Mouse (Mus musculus) layer of hippocampus, adult 9-11 months (tissue): ENCODE data around the gene Gpn2.

ENCODE experiments used
- DNase-seq: peaks from one replicate; pipeline ENCODE4 v3.0.0; 2022

The Gpn2 gene

DNA sequence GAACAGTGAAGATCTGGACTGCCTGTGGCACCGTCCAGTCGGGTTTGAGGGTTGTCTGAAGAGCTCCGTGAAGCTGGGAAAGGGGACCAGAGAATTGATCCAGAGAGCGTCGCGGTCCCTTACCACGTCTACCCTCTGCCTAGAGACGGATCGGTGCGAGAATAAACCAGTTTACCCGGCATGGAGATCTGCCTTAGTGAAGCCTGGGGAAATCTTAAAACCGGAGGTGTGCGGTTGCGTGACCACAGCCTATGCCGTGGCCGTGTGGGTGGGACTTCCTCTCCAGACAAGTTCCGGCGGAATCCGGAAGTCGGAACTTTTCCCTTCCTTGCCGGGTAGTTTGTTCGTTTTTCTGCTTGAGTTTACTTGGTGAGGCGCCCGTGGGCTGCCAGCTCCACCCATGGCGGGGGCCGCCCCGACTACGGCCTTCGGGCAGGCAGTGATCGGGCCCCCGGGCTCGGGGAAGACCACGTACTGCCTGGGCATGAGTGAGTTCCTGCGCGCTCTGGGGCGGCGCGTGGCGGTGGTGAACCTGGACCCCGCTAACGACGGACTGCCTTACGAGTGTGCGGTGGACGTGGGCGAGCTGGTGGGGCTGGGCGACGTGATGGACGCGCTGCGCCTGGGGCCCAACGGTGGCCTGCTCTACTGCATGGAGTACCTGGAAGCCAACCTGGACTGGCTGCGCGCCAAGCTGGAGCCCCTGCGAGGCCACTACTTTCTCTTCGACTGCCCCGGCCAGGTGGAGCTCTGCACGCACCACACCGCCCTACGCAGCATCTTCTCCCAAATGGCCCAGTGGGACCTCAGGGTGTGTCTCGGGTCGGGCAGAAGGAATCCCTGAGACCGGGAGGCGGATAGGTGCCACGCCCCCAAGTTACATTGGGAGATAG is at the start of gene Gpn2:
Gene Gpn2, plus strand, starts transcription at position 304 of the 893 bp plus-strand sequence.
- peak; percentile 88 for DNase-seq

DNA sequence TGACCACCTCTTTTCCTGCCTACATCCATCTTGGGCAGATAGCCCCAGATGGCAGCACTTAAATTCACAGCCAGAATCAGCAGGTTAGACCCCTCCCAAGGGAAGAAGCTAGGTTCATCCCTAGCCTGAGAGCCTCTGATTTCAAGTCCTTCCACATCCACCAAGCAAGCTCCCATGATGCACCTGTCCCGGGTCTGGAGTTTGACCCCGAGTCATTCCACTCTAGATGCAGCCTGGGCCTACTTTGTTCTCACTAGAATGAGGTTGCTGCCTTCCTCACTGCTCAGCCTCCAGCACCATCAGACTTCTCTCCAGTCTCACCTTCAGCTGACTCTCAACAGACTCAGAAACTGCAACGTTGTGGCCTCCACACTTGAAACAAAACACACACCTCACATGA is 48.1 kb upstream of the Gpn2 start:
- no peak for DNase-seq

DNA sequence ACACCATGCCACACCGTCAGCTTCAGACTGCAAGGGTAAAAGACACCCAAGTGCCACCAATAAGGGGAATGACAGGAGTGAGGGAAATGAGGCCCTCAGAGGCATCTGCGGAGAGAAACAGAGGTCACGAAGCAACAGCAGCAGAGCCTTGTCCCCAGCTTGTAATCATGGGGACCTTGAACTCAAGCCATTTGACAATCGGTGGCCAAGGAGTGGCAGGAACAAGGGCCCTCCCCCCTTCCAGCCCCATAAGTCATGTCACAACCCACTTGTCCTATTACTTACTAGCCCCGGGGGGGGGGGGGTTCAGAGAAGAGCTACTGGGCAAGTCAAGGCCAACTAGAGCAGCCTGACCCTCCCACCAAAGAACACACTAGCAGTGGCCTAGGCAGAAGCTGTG is 47.5 kb upstream of the Gpn2 start:
- DNase-seq: no peak

DNA sequence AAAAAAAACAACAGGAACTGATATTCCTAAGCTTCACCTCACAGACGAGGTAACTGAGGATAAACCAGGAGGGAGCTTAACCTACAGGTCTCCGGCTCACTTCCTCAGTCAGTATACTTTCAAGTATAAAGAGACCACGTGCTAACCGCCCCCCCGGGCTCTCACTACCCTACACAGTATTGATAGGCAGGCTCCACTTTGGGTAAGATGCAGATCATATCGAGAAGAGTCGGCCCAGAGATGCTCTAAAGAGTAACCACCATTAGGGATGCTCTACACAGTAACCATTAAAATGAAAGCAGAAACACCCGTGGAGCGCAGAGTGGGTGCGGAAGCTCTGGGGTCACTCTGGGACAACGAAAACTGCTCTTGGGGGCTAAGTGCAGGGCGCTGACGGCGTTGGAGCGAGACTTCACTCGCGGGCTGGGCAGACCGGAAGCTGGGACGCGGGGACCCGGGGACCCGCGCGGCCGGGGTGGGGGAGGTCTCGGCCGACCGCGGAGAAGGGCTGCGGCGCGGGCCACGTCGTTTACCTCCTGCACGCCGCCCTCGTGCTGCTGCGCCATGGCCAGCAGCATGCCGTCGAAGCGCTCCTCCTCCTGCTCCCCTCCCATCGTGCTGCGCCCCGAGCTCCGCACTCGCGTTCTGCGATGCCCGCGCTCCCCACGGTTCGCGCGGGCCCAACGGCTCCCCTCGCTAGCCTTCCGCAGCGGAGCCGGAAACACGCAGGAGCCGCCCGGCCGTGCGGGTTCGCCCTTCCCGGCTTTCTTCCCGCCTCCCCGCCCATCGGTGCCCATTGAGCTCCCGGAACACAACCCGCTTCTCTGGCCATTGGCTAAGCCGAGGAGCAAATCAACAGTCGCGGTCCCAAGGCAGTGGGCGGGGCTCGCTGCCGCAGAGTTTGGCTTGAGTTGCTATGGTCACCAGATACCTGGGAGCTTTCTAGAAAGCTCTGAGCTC is 38.6 kb upstream of the Gpn2 start, which contains the start of gene Nudc:
Gene Nudc, minus strand, starts transcription at position 725 of the 960 bp plus-strand sequence.
- DNase-seq: peak; percentile 95

DNA sequence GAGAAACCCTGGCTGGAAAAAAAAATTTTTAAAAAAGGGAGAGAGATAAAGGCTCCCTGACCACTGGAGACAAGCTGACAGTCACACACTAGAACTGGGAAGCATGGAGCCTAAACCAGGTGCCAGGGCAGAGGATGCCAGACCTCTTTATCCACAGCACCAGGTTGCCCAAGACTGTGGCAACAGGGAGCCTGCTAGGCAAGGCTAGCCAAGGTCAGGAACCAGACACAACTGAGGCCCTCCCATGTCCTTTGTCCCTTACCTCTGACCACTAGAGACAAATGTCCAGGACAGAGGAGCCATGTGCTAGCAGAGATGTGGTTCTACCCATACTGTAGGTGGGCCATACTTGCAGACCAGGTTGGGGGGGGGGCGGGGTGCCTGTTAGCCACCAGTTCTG is 32.1 kb upstream of the Gpn2 start:
- DNase-seq: no peak

DNA sequence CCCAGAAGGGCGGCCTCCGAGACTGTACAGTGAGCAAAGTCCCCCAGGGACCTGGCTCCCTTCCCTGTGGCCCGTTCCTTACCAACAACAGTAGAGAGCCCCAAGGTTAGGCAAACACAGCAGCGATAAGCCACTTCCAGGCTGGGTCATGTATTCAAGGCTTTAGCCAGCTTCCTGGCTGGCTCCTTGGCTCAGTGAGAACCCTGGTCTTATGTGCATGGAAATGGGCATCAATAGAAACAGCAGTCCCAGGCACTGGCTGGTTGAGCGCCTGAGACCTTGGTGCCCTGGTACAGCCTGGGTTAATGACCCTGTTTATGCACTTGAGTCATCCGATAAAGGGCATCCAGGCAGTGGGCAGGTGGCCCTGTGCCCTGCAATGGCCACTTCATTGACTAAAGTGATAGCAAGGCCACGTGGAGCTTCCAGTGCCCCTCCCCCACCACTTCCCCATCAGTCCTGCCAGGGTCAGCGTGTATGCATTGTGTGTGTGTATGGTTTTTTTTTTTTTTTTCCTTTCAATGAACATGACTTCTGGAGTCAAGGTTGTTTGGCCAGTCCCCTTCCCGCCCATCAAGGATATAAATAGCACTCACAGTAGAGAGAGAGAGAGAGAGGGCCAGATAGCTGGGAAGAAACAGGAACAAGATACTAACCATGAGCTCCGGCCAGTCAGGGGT is 31.3 kb upstream of the Gpn2 start, which contains the start of gene Nr0b2:
Gene Nr0b2, plus strand, starts transcription at position 609 of the 680 bp plus-strand sequence.
- DNase-seq: no peak

DNA sequence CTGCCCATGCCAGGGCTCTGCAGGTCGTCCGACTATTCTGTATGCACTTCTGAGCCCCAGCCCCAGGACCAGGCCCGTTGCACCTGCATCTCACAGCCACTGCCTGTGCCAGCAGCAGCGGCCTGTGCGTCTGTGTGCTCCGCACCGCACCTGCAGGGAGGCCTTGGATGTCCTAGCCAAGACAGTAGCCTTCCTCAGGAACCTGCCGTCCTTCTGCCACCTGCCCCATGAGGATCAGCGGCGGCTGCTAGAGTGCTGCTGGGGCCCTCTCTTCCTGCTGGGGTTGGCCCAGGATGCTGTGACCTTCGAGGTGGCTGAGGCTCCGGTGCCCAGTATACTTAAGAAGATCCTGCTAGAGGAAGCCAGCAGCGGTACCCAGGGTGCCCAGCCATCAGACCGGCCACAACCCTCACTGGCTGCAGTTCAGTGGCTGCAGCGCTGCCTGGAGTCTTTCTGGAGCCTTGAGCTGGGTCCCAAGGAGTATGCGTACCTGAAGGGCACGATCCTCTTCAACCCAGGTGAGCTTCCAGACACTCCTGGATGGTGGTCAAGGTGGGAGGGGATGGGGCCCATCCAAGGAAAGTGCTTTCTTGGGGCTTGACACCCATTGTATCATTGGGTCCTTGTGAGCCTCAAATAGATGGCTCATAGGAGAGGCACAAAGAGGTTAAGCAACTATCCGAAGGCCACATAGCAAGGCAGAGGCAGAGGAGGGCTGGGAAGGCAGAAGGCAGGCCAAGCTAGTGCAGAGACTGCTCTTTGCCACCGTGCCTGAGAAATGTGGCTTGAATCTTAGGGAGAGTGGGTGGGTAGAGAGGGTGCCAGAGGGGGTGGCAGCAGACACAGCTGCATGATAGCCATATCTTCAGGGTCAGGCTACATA is 30.5 kb upstream of the Gpn2 start:
- DNase-seq: no peak

DNA sequence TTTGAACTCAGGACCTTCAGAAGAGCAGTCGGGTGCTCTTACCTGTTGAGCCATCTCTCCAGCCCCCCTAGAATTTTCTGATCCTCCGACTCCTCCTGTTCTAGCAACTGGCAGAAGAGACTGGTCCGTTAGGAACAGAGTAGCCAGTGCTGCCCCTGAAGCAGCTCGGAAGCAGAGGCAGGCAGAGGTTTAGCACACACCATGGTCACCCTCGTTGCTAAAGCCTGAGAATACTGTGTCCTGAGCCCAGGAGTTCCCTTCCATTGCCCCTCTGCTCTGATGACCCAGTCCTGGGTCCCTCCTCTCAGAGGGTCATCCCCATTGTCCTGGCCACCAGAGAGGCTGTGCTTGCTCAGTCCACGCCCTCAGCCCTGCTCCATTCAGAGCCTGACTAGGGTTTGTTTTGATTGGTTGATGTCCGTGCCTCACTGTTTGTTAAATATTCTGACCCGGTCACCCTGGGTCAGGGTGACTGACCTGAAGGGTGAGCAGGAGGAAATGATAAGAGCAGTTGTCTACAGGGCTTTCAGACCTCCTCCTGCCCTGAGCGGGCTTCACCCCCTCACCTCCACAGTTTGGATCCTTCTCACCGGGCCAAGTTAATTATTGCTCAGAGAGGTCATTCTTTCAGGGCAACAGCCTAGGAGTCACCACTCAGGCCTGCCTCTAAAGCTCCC is 27.0 kb upstream of the Gpn2 start:
- no peak for DNase-seq

DNA sequence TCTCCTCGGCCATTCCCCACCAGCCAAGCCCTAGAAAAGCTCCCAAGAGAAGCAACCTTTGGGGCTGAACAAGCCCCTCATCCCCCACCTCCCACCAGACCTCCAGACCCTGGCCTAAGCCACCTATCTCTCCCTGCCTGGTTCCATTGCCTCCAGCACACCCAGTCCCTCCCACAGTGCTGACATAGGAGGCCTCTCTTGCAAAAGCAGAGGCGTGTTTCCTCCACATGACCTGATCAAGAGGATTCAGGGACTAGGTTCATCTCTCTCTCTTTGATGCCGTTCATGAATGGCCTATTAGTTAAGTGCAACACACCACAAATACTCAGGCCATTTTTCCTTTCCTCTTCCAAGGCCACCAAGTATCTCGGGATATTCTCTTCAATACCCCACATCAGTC is 24.3 kb upstream of the Gpn2 start:
- DNase-seq: no peak

DNA sequence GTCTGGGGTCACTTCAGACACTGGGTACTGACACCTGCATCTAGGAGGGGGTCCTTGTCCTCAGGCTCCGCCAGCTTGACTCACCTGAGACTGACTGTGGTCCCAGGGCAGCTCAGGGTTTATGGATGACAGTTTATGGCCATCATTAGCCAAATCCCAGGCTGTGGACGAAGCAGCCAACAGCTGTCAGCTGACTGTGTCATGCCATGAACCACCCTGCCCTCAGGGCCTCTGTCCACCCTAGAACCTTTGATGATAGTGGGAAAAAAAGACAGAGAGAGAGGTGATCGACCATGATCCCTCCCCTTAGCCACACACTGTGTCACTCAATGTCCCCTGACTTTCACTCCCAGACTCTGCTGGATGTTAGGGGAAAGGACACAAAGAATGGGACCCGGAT is 22.5 kb upstream of the Gpn2 start:
- no peak for DNase-seq

DNA sequence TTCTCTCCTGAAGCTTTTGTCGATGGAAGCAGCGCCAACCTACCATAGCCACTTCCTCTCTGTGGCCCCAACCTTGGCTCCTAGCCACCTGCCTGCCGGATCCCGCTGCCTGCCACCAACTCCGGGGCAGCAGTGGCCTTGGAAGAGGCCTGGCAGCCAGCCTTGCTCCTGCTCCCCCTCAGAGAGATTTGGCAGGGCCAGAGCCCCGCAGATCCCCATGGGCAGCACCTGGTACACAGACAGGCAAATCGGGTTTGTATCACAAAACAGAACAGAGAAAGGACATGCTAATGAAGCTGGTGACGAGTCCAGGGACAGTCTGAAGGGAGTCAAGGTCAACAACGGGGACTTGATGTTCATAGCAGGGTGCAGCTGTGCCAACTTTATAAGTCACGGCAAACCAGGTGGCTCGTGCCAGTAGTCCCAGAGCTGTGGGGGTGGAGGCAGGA is 21.0 kb upstream of the Gpn2 start:
- no peak for DNase-seq

DNA sequence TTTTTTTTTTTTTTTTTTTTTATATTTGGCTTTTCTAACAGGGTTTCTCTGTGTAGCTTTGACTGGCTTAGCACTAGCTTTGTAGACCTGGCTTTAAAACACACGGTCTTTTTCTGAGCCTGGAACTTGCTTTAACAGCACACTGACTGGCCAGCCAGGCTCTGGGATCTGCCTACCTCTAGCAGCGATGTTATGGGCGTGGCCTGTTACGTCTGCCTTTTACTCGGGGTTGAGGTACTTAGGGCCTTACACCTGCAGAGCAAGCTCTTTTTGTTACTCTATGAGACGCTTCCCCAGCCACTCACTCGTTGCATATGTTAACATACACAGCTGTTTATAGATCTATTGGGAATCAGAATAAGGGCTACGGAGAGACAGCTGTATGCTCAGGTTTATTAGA is 16.9 kb upstream of the Gpn2 start:
- no peak for DNase-seq

DNA sequence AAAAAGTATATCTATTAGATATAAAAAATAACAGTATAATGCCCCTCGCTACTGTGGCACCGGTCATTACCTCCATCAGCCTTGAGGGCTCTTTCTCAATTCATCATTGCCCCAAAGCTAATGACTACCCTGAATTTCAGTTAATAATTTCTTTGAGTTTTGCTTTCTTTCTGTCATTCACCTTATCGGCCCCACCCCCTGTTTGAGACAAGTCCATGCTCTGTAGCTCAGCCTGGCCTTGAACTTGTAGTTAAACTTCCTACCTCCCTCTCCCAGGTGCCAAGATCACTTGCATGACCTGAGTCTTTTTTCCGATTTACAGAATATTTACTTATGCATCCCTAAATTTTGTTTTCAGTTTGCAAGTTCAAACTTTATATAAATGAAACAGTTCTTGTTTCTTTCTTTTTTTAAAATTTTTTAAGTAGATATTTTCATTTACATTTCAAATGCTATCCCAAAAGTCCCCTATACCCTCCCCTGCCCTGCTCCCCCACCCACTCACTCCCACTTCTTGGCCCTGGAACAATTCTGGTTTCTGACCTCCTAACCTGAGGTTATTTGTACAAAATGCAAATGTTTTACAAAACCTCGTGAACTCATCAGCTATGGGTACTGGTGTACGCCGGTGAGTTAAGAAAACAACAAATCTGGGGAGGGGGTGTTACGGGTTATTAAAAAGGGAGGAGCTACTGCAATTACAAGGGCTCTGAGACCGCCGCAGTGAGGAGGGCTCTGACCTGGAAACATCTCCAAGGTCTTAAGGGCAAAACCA is 14.7 kb upstream of the Gpn2 start:
- DNase-seq: no peak

DNA sequence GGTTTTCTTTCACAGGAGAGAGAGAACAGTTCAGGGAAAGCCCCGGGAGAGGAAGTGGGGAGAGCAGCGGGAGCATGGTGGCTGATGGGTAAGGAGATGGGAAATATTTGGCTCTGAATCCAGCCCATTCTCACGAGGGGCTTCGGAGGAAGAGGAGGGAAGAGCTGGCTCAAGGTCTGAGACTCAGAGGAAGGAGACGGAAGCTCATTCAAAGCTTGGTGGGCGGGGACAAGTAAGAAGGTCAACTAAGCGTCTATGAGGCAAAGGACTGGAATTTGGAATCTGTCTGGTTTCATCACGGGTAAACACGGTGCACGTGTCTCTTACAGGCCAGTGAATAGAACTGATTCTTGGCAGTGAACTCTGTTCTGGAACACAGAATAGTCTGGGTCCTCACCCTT is 14.1 kb upstream of the Gpn2 start:
- no peak for DNase-seq

DNA sequence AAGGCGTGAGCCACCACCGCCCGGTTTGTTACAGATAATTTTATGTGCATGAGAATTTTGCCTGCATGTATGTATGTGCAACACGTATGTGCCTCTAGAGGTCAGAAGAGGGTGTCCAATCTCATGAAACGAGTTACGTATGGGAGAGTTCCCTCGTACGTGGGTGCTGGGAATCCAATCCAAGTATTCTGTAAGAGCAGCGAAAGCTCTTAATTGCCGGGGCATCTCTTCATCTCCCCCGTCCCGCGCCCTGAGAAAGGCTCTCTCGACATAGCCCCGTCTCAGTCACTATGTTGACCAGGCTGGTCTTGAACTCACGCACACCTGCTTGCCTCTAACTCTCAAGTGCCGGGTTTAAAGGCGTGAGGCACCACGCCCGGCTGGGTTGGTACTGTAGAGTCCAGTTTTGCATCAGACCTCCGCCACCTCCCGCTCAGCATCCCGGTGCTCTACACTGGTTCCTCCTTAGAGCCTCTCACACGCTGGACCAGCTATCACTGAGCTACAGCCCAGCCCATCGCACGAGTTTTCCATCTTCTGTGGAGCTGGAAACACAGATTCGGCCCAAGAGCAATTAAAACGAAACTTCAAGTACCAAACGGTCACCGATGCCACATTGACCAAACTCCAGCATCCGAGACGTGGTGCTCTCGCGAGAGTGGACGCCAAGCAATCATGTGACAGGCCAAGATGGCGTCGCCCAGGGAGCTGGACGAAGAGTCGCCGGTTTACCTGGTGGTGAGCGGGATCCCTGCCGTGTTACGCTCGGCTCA is 9.9 kb upstream of the Gpn2 start, which contains the start of gene Gpatch3:
Gene Gpatch3, plus strand, starts transcription at position 676 of the 773 bp plus-strand sequence.
- peak; percentile 90 for DNase-seq

DNA sequence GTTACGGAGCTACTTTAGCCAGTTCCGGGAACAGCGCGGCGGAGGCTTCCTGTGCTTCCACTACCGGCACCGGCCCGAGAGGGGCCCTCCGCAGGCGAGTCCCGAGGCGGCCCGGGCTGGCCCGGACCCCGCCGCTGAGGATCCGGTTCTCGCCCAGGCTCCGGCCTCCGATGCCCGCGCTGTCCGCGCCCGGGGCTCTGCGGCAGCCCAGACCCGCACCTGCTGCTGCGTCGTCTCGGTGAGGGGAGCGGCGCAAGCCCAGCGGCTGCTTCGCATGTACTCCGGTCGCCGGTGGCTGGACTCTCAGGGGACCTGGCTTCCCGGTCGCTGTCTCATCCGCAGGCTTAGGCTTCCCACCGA is 9.3 kb upstream of the Gpn2 start:
- no peak for DNase-seq

DNA sequence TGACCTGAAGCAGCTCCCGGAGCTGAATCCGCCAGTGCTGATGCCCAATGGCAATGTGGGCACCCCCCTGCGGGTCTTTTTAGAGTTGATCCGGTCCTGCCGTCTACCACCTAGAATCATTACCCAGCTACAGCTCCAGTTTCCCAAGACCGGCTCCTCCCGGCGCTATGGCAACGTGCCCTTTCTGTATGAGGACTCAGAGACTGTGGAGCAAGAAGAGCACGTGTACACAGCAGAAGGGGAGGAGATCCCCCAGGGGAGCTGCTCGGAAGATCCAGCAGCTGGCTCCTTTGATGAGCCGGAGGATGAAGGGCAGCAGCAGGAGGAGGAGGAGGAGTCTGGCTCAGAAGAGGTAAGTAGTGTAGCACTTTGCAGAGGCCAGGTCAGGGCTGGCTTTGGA is 6.2 kb upstream of the Gpn2 start:
- no peak for DNase-seq

DNA sequence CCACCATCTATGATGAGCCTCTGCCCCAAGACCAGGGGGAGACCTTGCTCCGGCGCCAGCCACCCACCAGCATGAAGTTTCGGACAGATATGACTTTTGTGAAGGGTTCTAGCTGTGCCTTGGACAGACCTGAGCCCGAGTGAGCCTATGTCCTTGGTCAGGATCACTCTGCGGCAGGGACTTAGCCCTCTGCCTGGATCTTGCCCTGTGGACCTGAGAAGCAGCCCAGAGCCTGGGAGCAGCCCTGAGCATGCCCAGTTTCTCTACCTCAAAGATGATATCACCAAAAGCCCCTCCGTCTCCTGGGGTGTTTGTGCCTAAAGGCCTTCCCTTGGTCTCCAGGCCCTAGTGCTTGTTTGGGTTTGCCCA is 488 bp upstream of the Gpn2 start:
- no peak for DNase-seq

DNA sequence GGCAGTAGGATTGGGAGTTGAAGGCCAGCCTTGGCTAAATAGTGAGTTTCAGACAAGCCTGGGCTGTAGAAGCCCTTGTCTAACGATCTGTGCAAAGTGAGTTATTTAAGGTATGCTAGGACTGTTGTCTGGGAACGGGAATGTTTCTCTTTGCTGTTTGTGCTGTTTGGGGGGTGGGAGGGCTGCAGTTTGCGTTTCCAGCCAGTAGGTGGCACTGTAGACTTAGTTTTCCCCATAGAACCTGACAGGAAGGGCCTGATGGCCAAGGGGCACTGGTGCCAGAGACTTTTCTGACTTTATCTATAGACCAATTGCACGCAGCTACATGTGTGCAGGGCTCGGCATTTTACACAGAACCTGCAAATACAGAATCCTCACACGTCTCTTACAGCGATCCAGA is 8.4 kb downstream of the Gpn2 start:
- DNase-seq: no peak

DNA sequence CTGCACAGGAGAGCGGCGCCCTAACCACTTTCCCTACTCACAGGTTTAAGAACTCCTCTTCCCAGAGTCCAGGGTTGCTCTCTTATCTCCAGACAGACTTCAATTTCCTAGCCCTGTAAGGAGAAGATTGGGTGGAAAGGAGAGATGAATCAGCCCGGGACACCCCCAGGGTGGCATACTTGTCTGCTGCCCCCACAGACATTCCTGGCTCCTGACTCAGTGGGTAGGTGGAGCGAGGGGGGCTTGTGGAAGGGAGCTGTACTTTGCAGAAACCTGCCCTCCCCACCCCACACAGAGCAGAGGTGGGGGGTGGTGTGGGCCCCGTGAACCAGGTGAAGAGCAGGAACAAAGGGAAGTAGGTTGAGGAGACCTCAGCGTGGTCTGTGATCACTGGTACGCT is 11.4 kb downstream of the Gpn2 start:
- no peak for DNase-seq
